Mouse (Mus musculus): Measurements from ENCODE around the gene Sntb2. TPM values are rescaled to one million over a fixed set of nuclear protein-coding genes. Genes with fewer than 3 reads are reported as not detected.

Sntb2 gene
- 14.1 TPM for polyA plus RNA-seq (2014; fragmentation: Illumina TruSeq; extraction: RNeasy Lipid Tissue Mini Kit (QIAGEN cat#74804); ENCODE audit: low read depth, low replicate concordance)

GRCm38 (mm10) chr8:106935324-106935869, at the start of gene Sntb2:
Gene Sntb2 (plus strand): TSS chr8:106935750.

GRCm38 (mm10) chr8:106893481-106894156, 41.9 kb upstream of the Sntb2 start, which contains the start of gene Utp4:
Gene Utp4 (plus strand): TSS chr8:106893636.

GRCm38 (mm10) chr8:107030650-107031576, 95.4 kb downstream of the Sntb2 start, which contains the start of gene Vps4a:
Gene Vps4a (plus strand): TSS chr8:107031222.

GRCm38 (mm10) chr8:107048061-107048941, 112.8 kb downstream of the Sntb2 start, which contains the start of gene Pdf:
Gene Pdf (minus strand): TSS chr8:107048614.

GRCm38 (mm10) chr8:107056076-107056972, 120.8 kb downstream of the Sntb2 start, which contains the start of the genes Cog8 and Nip7:
Gene Cog8 (minus strand): TSS chr8:107056689.
Gene Nip7 (plus strand): TSS chr8:107056877.

GRCm38 (mm10) chr8:107065511-107066496, 130.3 kb downstream of the Sntb2 start, which contains the start of gene Tmed6:
Gene Tmed6 (minus strand): TSS chr8:107065644.

Other genes starting within 250 kb of the Sntb2 start
- 0.42 TPM for gene Has3, start 65.5 kb upstream of the Sntb2 start, polyA plus RNA-seq (2014; fragmentation: Illumina TruSeq; extraction: RNeasy Lipid Tissue Mini Kit (QIAGEN cat#74804); ENCODE audit: low read depth, low replicate concordance)
- 35.7 TPM for gene Utp4, start 42.1 kb upstream of the Sntb2 start, polyA plus RNA-seq (2014; fragmentation: Illumina TruSeq; extraction: RNeasy Lipid Tissue Mini Kit (QIAGEN cat#74804); ENCODE audit: low read depth, low replicate concordance)
- 134 TPM for gene Vps4a, start 95.5 kb downstream of the Sntb2 start, polyA plus RNA-seq (2014; fragmentation: Illumina TruSeq; extraction: RNeasy Lipid Tissue Mini Kit (QIAGEN cat#74804); ENCODE audit: low read depth, low replicate concordance)
- gene Pdf, start 112.9 kb downstream of the Sntb2 start, polyA plus RNA-seq (2014; fragmentation: Illumina TruSeq; extraction: RNeasy Lipid Tissue Mini Kit (QIAGEN cat#74804); ENCODE audit: low read depth, low replicate concordance): 13.9 TPM
- 14.0 TPM for gene Cog8, start 120.9 kb downstream of the Sntb2 start, polyA plus RNA-seq (2014; fragmentation: Illumina TruSeq; extraction: RNeasy Lipid Tissue Mini Kit (QIAGEN cat#74804); ENCODE audit: low read depth, low replicate concordance)
- 9.0 TPM for gene Nip7, start 121.1 kb downstream of the Sntb2 start, polyA plus RNA-seq (2014; fragmentation: Illumina TruSeq; extraction: RNeasy Lipid Tissue Mini Kit (QIAGEN cat#74804); ENCODE audit: low read depth, low replicate concordance)
- 25.8 TPM for gene Tmed6, start 129.9 kb downstream of the Sntb2 start, polyA plus RNA-seq (2014; fragmentation: Illumina TruSeq; extraction: RNeasy Lipid Tissue Mini Kit (QIAGEN cat#74804); ENCODE audit: low read depth, low replicate concordance)
- gene Terf2, start 160.8 kb downstream of the Sntb2 start, polyA plus RNA-seq (2014; fragmentation: Illumina TruSeq; extraction: RNeasy Lipid Tissue Mini Kit (QIAGEN cat#74804); ENCODE audit: low read depth, low replicate concordance): 25.8 TPM
- gene Cyb5b, start 214.9 kb downstream of the Sntb2 start, polyA plus RNA-seq (2014; fragmentation: Illumina TruSeq; extraction: RNeasy Lipid Tissue Mini Kit (QIAGEN cat#74804); ENCODE audit: low read depth, low replicate concordance): 51.2 TPM